Mouse (Mus musculus) activated CD4-positive, CD25-positive, alpha-beta regulatory T cell, adult 4 months (primary cell): Measurements from ENCODE around the gene Tmigd1. TPM values are rescaled to one million over a fixed set of nuclear protein-coding genes. Genes with fewer than 3 reads are reported as not detected.

Experiments
- ATAC-seq: one replicate; pipeline ENCODE4 v1.8.0; 2017
- polyA plus RNA-seq, 2 experiments: library from polyadenylated mRNA; unstranded; fragments of 100-300 nt; shearing (Covaris generic); gene quantifications; one replicate each; pipeline ENCODE4 v1.2.1; 2017

Gene Tmigd1
- 1 to 10 TPM; 1.8 to 2.5 TPM for polyA plus RNA-seq

DNA sequence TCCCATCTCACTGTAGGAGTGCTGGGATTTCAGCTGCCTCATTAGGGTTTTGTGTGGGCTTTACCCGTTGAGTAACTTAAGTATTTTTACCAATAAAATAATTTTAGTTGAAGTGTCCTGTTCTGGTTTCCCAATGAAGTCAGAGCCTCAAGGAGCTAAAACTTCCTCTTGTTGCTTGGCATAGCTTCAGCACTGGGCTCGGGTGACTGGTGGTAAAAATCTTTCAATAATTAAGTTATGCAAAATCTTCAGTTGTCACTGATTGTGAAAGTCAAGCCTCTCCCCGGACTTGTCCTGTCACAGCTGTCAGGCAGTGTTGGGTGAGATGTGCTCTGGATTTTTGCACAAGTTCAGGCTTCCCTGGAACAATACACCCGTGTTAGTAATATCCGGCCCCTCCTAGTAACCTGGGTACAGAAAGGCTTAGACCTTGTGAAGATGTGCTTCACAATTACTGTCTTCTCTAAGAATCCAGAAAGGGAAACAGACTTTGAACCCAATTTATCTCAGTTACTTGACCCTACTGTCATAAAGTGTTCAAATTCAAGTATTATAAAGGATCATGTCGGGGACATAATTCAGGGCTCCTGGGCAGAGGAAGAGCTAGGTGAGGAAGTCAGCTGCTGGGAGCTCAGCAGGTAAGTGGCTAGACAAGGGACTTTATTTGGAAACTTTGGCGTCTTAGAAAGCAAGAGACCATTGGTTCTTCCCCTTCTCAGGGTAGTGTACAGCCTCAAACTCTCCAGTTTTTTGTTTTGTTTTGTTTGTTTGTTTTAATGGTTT is at the start of gene Tmigd1:
Gene Tmigd1 (plus strand): TSS at position 581 of the 783 bp plus-strand sequence.
- no peak for ATAC-seq

DNA sequence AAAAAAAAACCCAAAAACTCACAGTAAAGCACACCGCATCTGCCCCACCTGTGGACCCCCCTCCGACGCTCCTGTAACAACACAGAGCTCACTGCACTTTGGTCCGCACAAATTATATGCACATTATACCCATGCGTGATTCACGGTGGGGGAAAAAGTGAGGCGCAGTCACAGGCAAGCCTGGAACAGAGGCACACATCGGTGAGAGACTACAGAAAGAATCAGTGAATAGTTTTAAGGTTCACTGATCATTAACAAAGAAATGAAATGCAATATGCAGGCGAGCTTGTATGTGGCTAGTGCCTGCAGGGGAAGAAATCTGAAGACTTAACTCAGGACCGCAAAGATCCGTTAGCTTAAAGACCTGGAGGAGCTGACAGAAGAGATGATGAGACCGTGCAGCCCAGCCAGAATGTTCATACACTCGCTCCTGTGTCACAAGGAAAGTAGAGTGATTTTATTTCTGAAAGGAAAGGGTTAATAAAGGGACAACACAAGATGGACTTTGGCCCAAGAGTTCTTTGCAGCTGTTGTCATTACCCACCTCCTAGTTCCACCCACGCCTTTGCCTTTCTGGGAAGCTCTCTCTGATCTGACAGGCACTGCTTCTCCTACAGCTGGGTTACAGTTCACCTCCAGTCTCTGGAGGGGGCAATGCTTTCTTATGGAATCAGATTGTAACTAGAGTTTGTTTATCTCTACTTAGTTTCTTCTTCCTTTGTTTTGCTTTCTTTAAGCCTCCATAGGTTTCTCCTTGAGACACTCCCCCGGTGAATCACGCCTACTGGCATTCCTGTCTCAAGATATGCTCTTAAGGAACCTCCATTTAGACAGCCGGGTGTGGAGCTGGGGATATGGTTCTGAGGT is 47.3 kb upstream of the Tmigd1 start:
- no peak for ATAC-seq

DNA sequence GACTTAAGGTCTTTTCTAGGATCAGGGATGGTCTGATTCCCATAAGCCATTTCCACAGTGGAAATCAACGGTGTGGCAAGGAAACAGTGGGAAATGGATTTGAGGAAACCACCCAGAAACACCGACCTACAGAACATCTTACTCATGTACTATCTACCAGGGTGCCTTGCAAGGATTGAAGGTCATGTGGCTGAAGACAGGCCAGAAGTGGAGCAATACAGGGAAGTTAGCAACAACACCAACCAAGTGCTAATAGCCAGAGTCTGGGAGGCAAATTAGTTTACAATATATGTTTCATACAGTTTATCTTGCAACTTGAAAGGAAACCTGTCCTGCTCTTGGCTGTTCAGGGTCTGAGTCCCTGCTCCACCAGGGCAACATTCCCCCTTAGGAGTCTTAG is 45.4 kb upstream of the Tmigd1 start:
- no peak for ATAC-seq

DNA sequence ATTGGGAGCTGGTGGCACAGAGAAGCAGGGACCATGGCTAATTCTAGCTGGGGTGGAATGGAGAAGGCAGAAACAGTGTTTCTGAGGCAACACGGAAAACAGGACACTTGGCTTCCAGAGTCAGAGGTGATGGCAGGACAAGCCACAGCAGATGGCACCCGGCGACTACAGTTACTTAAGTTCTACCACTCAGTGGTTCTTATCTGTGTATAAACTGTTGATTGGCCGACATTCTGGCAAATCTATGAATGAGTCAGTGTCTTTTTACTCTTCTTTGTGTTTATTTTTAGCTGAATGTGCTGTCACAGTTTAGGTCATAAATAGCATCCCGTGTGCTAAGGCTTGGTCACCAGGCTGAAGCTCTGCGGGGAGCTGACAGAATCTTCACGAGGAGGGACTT is 44.8 kb upstream of the Tmigd1 start:
- no peak for ATAC-seq

DNA sequence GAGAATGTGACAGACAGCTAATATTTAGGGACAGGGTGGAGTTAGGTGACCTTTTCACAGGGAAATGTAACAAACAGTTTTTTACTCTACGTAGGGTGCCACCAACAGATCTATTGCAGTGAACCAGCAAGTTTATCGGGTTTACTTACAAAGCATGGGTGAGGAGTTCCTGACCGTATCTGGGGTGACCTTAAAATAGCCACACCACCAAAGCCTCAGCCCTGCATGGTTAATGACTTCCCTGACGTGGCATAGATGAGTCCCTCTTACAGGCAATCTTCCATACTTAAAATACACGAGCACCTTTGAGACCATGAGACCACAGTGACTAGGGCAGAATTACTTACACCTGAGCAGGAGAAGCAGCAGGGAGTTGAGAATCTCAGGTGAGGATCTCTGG is 43.2 kb upstream of the Tmigd1 start:
- no peak for ATAC-seq

DNA sequence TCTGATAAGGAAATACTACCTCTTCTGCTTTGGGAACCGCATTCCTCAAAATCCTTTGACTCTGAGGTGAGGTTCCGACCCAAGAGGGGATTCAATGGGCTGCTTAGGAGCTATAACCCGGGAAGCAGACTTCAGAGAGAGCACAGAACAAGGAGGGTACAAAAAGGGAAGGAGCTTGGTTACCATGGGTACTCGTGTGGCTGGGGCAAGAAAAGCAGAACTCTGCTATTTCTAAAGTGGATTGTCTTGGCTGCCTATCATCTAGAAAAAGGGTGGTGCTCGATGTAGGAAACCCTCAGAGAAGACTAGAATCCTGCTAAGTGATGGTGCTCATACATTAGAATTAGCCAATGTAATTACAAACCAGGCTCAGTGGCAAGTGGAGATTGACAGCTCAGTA is 42.7 kb upstream of the Tmigd1 start:
- no peak for ATAC-seq

DNA sequence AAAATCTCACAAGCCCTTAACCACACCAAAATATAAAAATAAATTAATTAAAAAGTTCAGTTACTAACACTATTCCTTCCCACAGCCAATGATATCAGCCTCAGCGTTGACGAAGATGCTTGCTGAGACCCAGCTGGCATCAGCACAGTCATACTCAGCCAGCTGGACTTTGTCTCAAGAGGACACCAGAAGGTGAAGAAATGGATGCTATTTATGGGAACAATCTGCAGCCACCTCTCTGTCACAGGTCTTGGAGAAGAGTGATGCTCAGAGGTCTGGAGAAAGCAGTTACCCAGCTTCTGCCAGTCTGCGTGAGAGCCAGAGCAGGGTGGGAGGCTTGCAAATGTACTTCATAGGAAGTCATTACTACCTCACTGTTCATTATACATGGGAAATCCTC is 40.8 kb upstream of the Tmigd1 start:
- no peak for ATAC-seq

DNA sequence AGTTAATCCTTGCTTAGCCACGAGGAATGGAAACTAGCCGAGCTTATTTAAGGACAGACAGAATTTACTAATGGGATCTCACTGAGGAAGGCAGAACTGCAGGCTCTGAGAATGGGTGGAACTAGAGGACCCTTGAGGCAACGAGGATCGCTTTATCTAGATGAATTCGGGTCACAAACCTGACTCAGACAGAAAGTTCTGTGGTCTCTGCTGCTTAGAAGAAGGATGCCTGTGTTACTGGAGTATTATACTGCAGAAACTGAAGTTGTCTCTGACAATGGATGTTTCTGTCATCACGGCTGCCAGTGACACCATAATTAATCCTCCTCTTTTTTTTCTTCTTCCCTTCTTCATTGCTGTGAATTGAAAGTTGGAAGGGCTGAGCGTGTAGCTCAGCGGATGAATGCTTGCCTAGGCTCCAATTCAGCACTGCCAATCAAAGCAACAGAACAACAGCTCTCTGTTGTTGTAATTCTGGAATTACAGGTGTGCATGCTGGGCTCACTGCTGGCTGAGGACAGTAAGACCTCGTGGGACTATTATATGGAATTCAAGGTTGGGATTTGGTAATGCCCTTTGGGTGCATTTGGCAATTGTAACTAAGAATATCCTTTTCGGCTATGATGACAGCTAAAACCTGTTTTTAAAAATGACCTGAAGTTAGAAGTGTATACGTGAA is 29.3 kb upstream of the Tmigd1 start:
- ATAC-seq, result no peak

DNA sequence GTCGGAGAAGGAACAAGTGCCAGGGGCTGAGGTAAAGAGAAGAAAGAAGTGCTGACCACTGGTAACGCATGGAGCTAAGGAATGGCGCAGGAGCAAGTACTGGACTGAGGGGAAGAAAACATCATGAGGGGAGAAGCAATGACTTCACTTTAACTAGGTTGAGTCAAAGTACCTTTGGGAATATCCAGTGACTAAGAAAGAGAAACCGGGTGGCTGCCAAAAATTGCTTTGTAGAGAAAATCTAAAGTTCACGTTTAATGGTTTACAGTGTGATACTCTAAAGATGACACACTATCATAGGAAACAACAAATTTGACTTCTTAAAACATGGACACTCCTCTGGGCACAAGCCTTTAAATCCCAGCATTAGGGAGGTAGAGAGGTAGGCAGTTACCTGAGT is 28.1 kb upstream of the Tmigd1 start:
- ATAC-seq, result no peak

DNA sequence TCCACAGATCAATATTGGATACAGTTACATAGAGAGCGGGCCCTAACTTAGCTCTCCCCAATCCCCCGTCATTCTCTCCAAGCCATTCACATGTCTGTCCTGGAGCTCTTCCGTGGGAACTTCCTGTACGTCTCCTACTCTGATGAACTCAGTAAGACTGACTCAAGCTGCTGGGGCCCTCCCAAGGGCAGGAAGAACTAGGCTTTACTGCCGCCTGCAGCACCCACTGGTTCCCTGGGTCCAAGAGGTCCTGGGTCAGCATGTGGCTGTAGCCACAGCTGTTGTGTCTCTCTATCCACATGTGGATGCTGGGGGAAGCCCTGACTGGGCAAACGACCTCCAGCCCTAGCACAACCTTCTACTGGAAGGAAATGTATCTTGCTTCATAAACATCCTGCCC is 27.2 kb upstream of the Tmigd1 start:
- no peak for ATAC-seq

DNA sequence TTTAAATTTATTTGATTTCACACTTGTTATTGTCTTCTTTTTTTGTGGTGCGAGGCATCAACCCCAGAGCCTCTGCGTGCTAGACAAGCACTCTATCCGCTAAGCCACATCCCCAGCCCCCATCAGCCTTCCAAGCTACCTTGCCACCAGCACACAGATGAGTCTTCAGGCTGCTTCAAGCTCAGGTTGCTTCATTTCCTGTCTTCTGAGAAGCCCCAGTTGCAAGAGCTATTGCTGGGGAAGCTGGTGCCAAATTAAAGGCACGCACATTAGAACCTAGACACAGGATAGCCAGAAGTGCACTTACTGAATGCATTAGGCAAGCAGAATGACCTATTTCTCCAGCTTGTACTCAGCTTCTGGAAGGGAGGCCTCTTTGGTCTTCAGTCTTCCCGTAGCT is 22.1 kb upstream of the Tmigd1 start:
- ATAC-seq, result peak; percentile 78

DNA sequence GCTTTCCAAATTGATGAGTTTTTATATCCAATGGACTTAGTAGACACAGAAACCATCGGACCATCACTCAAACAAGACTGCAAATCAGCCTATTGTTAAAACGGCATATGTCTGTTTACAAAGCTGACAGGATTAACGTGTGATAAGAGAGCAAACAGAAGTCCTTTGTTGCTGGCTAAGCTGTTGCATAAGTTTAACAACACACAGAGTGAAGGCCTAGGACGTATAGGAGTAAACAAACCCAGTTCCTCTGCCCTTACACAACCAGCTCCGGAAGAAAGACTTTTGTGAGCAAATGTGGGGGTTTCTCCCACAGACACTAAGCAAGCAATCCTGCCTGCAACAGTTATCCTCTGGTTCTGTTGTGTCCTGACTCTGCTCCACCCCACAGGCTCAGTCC is 17.5 kb upstream of the Tmigd1 start:
- ATAC-seq, result no peak

DNA sequence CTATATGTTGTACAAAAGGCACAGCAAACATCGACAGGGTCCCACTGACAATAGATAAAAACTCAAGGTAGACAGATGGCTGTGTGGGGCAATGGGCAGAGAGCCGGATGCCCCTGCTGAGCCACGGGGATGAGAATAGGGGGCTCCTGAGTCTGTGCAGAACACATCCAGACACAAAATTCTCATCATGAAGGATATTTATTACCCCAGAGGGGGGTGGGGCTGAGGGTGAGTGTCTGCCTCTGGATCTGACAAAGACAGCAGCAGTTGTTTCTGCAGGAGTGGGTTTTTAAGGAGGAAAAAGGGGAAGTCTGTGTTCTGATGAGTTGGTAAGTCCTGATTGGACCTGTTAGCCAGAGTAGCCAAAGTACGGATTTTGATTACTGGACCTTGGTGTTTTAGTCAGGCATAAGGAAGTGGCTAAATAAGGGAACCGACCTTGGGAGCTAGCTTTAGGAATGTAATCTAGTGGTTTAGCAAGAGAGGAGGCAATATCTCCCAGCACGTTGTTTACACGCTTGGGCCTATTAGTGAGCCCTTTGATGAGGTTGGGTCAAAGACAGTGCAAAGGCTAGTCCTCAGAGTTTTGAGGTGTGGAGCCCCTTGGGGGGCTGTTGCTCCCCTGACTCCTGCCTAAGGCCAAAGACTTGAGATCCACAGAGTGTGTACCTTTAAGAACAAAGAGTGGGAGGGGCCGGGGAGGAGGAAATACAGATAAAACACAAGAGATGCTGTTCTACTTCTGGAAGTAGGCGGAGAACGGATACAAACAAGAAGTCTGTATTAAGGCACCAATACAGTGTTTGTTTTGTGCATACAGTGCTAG is 12.4 kb upstream of the Tmigd1 start:
- peak; percentile 53 for ATAC-seq

DNA sequence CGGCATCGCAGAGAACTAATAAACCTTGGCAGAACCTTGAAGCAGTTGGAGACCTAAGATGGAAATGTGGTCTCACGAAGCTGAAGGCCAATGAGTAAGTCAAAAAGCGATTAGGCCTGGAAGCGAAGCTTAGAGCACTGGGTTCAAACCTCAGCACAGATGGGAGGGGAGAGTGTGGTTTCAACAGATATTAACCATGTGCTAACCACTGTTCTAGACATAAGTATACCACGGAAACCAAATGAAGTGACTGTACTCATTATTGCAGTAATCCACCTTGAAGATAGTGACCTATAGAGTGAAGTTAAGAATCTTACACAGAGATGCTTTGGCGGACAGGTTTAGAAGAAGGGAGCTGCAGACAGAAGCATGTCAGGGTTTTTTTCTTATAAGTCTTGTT is 10.8 kb upstream of the Tmigd1 start:
- no peak for ATAC-seq

DNA sequence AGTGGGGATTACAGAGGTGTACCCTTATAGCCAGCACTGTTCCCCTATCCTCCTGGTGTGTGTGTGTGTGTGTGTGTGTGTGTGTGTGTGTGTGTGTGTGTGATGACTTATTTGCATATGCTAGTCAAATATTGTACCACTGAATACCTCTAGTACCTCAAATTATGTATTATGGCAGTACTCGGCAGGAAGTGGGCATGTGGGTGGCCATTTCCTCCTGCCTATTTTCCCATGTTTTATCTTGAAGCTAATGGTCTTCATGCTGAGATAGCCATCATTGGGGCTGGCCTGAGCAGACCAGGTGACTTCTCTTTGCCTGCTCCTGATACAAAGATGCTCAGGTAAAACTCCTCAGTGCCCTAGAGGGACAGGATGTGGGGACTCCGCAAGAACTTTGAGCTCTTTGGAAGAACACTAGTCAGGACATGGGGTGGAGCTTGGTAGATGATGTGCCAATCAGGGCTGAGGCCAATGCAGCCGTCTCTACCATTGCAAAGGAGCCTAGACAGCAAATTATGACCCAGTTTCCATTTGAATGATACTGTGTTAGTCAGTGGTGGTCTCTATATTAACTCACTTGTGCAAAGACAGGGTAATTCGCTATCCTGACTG is 10.1 kb upstream of the Tmigd1 start:
- ATAC-seq, result peak; percentile 71

DNA sequence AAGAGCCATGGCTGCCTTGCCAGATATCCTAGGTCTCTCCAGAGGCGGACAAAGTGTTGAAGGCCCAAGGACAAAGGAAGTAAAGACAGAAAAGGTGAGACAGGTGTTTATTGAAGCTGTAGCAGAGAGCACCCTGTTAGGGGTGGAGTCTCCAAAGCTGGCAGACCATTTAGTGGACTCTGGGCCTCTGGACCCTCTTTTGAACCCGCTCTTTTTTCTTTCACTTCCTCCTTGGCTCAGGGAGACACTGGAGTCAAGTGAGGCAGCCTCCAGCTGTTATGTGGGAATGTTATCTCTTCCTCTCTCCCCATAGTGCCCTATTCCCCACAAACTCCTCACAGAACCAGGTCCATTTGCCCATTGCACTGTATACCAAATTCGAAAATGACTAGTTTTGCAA is 9.0 kb upstream of the Tmigd1 start:
- no peak for ATAC-seq

DNA sequence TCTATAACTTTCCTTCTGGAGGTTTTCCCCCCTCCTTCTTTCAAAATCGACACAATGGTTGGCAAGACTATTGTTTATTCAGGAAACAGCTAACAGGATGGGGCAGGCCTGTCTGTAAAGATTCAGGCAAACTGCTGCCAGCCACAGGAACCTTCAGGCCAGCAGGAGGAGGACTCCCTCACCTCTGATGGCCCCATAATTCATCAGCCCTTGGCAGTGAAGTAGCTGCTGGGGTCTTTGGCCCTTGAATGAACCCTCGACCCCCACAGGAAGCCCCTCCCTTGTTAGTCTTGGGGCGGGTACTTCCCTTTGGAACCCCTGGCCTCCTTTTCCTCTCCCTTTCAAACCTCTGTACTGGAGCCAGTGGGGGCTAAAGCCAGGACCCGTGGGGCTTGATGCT is 8.4 kb upstream of the Tmigd1 start:
- no peak for ATAC-seq

DNA sequence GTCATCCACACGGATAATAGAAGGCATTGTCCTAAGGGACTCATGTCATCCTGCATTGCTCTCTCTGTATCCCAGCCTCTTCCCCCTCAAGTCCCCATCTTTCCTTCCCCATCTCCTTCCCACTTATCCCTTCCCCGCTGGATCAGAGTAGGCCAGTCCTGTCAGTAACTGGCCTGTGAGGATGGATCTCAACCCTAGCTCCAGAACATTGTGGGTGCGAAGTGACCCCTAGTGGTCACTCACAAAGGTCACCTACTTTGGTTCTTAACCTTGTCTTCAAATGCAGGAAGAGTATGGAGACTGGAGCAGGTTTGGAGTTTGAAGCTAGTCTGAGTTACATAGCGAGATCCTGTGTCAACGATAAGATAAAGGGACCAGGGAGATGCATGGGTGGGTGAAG is 7.7 kb upstream of the Tmigd1 start:
- ATAC-seq, result peak; percentile 22

DNA sequence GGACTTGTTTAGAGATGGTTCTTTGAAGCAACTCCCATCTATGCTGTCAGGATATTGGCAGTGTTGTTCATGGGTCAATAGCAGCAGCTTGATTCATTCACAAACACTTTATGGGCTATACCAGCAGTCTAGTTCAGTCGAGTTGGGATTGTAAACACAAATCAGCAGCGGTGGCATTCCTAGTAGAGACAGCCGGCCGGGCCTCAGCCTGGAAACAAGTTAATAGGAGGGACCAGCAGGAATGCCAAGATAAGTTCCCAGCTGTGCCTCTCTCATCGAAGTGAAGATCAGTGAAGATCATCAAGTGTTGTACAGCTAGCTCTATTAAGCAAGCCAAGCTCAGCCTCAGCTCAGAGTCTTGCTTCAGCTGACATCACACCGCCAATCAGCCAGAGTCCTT is 5.6 kb upstream of the Tmigd1 start:
- no peak for ATAC-seq

DNA sequence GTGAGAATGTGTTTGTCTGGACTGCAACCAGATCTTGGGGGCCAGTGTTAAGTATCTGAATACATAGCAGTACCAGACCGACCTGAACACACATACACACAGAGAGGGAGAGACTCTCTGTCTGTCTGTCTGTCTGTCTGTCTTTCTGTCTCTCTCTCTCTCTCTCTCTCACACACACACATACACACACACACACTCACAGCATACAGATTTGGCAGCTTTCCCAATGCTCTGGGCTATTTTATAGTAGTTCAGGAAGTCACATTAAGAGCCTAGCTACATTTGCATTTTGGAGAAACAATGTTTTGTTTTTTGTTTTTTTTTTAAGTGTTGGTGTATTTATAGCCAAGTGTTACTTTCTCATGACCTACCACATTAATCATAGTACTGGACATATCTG is 4.8 kb upstream of the Tmigd1 start:
- no peak for ATAC-seq

DNA sequence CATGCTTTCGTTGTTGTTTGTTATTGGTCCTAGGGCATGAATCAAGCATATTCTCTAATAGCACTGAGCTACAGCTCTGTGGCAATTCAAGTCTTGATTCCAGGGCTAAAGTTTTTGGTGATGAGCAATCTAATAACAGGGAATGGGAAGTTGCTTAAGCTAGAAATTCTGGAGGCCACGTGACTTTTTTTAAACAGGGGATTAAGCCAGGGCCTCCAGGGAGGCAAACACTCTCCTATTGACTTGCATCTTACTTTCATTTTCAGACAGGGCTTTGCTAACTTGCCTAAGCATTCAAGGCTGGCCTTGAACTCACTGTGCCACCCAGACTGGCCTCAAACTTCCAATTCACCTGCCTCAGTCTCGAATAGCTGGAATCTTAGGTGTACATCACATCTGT is 4.1 kb upstream of the Tmigd1 start:
- ATAC-seq, result no peak

DNA sequence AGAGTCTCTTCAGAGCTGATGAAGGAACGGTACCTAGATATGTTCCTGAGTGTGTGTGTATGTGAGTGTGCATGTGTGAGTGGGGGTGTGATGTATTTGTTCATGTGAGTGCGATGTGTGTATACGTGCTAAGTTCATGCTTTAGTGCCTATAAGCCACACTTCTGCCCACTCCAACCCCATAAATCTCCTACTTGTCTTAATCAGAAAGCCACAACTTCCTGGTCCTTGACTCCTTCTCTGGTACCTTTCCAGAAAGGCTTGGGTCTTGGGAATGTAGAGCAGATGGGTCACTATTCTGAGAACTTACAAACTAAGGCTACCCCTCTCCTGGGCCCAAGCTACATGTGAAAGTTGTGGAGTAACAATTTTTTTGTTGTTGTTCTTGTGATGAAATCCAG is 3.2 kb upstream of the Tmigd1 start:
- ATAC-seq, result no peak
